Mouse (Mus musculus): ENCODE measurements at regions not wholly inside any gene's neighbourhood (a gene's known extent, or its start where the extent isn't known, plus 50 kb on each side); places are given as distances from the start of the nearest gene placed in this dataset.

DNA sequence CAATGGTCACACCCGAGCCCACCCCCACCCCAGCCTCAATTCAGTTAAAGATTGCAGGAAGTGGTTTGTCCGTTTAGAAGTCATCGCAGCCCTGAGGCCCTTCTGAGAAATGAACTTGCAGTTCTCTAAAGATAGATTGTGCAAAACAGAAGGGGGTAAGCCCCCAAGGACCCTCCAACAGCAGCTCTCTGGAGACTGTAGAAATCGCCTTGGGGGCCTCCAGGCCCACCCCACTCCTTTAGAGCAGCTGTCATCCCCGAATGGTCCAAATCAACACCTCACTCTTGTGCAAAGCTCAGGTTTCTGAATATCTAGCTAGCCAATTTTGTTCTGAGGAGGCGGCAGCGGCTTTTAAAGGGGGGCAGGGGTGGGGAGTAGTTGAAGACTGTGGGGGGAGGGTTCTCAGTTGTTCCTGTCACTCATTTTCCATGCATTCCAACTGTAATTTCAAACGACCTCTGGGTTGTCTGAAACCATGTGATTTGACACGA is 186.9 kb downstream of the Gsdmc2 start:
- Histone ChIP-seq H3K9ac (replicated peaks) (no peak overlapping the region), H3K27ac (ENCODE audit: low read depth) (no peak overlapping the region), H3K4me2 (ENCODE audit: low read depth, low read length) (no peak overlapping the region), H3K36me3 (replicated peaks; ENCODE audit: insufficient read depth, low read length) (no peaks in the 10 kb centered on the region), H3K4me3 (ENCODE audit: low read depth, low read length) (no peak overlapping the region), H3K4me1 (ENCODE audit: insufficient read depth) (peaks cover 7% of the 10 kb centered on the region; the same call in 1 of the 2 replicates), H3K27me3 (ENCODE audit: insufficient read depth, low read length) (no peaks in the 10 kb centered on the region), H3K9me3 (ENCODE audit: low read length) (no peaks in the 10 kb centered on the region)
- peak; percentile 20 for DNase-seq
- WGBS (ENCODE audit: insufficient replicate concordance), result 34% methylated on average over 9 of the region's 9 CpGs
- peak; percentile 29; the same call in 1 of the 2 replicates for ATAC-seq
- TF ChIP-seq CTCF (IDR thresholded peaks at IDR 0.05; ENCODE audit: low read depth) (no peak), EP300 (IDR thresholded peaks at IDR 0.05; ENCODE audit: low read depth) (peak; percentile 54; the same call in 1 of the 2 replicates)

GRCm38 (mm10) chr15:63652216-63652961 is 192.6 kb downstream of the Gsdmc2 start:
- no peak overlapping the region for H3K9ac ChIP-seq (replicated peaks)
- 22% methylated on average over 11 of the region's 11 CpGs for WGBS (ENCODE audit: insufficient replicate concordance)
- H3K27ac ChIP-seq (ENCODE audit: low read depth), result no peak overlapping the region
- no peak for TF ChIP-seq EP300 (IDR thresholded peaks at IDR 0.05; ENCODE audit: low read depth)
- peak; percentile 91 for TF ChIP-seq CTCF (IDR thresholded peaks at IDR 0.05; ENCODE audit: low read depth)
- no peaks in the 10 kb centered on the region for H3K27me3 ChIP-seq (ENCODE audit: insufficient read depth, low read length)
- H3K9me3 ChIP-seq (ENCODE audit: low read length), result no peaks in the 10 kb centered on the region
- H3K4me3 ChIP-seq (ENCODE audit: low read depth, low read length), result no peak overlapping the region
- DNase-seq (peak; percentile 84), ATAC-seq (peak; percentile 57)
- peaks cover 6% of the 10 kb centered on the region for H3K4me1 ChIP-seq (ENCODE audit: insufficient read depth)
- H3K36me3 ChIP-seq (replicated peaks; ENCODE audit: insufficient read depth, low read length), result no peaks in the 10 kb centered on the region
- no peak overlapping the region for H3K4me2 ChIP-seq (ENCODE audit: low read depth, low read length)

GRCm38 (mm10) chr15:63651120-63651519 is 193.9 kb downstream of the Gsdmc2 start:
- H3K4me3 ChIP-seq (ENCODE audit: low read depth, low read length), result no peak overlapping the region
- DNase-seq, result no peak
- no peak overlapping the region for H3K27ac ChIP-seq (ENCODE audit: low read depth)
- H3K36me3 ChIP-seq (replicated peaks; ENCODE audit: insufficient read depth, low read length), result no peaks in the 10 kb centered on the region
- WGBS (ENCODE audit: insufficient replicate concordance), result 85% methylated on average over 7 of the region's 7 CpGs
- TF ChIP-seq EP300 (IDR thresholded peaks at IDR 0.05; ENCODE audit: low read depth) (no peak), CTCF (IDR thresholded peaks at IDR 0.05; ENCODE audit: low read depth) (no peak)
- no peak overlapping the region for H3K4me2 ChIP-seq (ENCODE audit: low read depth, low read length)
- H3K9me3 ChIP-seq (ENCODE audit: low read length), result no peaks in the 10 kb centered on the region
- peaks cover 6% of the 10 kb centered on the region for H3K4me1 ChIP-seq (ENCODE audit: insufficient read depth)
- no peak overlapping the region for H3K9ac ChIP-seq (replicated peaks)
- no peaks in the 10 kb centered on the region for H3K27me3 ChIP-seq (ENCODE audit: insufficient read depth, low read length)
- no peak for ATAC-seq

DNA sequence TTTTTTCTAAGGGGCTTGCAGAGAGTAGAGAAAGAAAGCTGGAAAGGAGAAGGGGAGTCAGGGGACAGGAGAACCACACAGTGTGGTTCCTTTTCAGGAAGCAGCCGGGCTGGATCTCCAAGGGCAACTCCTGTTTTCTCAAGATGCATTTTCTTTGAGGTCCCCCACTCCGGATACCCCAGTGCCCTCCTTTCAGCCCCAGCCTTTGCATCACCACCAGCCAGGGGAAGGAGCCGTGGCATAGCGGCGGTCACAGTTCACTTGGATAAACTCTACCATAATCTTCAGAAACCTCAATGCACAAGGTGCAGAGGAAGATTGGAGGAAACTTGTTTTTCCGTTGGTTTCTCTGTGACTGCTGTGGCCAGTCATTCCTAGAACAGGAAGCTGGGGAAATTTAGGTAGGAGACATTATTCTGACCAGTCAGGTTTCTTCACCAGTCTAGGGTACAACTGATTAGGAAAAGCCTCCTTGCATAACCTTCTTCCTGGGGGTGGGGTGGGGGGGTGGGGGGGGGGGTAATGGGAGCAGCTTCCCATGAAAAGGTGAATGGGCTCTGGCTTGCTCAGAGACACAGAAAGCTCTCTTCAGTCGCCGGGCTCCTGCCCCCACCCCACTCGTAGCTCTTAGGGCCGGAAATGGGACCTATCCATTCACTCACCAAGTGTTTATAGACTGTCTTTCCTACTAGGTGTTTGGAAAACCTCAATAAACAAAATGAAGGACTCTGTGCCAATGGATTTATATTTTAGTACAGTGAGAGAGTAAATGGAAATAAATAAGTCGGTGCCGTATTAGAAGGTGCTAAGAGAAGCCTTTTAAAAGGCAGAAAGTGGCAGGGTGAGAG is 196.6 kb downstream of the Gsdmc2 start:
- Histone ChIP-seq H3K27me3 (ENCODE audit: insufficient read depth, low read length) (no peaks in the 10 kb centered on the region), H3K27ac (ENCODE audit: low read depth) (peak overlapping the region; percentile 22; the same call in 1 of the 2 replicates), H3K9me3 (ENCODE audit: low read length) (no peaks in the 10 kb centered on the region), H3K36me3 (replicated peaks; ENCODE audit: insufficient read depth, low read length) (no peaks in the 10 kb centered on the region), H3K4me3 (ENCODE audit: low read depth, low read length) (peak overlapping the region; percentile 8; the same call in 1 of the 2 replicates), H3K4me1 (ENCODE audit: insufficient read depth) (peaks cover 6% of the 10 kb centered on the region), H3K4me2 (ENCODE audit: low read depth, low read length) (peak overlapping the region; percentile 56), H3K9ac (replicated peaks) (no peak overlapping the region)
- DNase-seq (peak; percentile 26), ATAC-seq (peak; percentile 66)
- 33% methylated on average over 12 of the region's 12 CpGs for WGBS (ENCODE audit: insufficient replicate concordance)
- peak; percentile 72 for TF ChIP-seq EP300 (IDR thresholded peaks at IDR 0.05; ENCODE audit: low read depth)
- no peak for TF ChIP-seq CTCF (IDR thresholded peaks at IDR 0.05; ENCODE audit: low read depth)

DNA sequence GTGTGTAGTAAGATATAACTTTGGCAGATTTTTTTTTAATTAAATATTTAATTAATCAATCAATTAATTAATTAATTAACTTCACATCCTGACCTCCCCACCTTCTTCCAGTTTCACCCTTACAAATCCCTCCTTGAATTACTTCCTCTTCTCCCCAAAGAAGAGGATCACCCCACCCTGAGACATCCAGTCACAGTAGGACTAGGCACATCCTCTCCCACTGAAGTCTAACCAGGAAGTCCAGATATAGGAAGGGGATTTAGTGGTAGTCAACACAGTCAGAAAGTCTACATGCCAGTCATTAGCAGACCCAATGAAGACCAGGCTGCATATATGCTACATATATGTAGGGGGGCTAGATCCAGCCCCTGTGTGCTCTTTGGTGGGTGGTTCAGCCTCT is 220.2 kb downstream of the Gsdmc2 start:
- ATAC-seq, result no peak
- Histone ChIP-seq H3K27ac (ENCODE audit: low read depth) (no peak overlapping the region), H3K27me3 (ENCODE audit: insufficient read depth, low read length) (no peaks in the 10 kb centered on the region)

DNA sequence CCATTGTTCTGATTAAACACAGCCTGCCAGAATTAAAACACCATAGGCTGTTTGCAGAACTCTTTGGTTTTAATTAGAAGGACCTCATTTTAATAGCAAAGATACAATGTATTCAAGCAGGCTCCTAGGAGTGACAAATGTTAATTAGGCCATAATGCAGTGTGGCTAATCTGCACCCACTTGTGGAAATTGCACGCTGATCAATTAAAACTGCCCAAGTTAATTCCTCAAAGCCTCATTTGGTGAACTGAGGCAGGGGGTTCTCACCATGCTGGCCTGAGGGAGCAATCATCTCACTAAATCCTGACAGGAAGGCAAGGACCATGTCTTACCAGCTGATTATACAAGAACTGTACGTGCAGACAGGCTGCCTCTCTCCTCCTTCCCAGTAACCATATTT is 220.7 kb downstream of the Gsdmc2 start:
- Histone ChIP-seq H3K27ac (ENCODE audit: low read depth) (no peak overlapping the region), H3K36me3 (replicated peaks; ENCODE audit: insufficient read depth, low read length) (no peaks in the 10 kb centered on the region), H3K4me1 (ENCODE audit: insufficient read depth) (no peaks in the 10 kb centered on the region), H3K4me2 (ENCODE audit: low read depth, low read length) (no peak overlapping the region), H3K9me3 (ENCODE audit: low read length) (no peaks in the 10 kb centered on the region), H3K27me3 (ENCODE audit: insufficient read depth, low read length) (no peaks in the 10 kb centered on the region), H3K9ac (replicated peaks) (no peak overlapping the region), H3K4me3 (ENCODE audit: low read depth, low read length) (no peak overlapping the region)
- DNase-seq, result no peak
- 66% methylated on average over 2 of the region's 2 CpGs for WGBS (ENCODE audit: insufficient replicate concordance)
- no peak for ATAC-seq
- TF ChIP-seq CTCF (IDR thresholded peaks at IDR 0.05; ENCODE audit: low read depth) (no peak), EP300 (IDR thresholded peaks at IDR 0.05; ENCODE audit: low read depth) (no peak)

More for the DNA sequence above, 220.2 kb downstream of the Gsdmc2 start:
- H3K4me3 ChIP-seq (ENCODE audit: low read depth, low read length), result no peak overlapping the region
- H3K9ac ChIP-seq (replicated peaks), result no peak overlapping the region
- H3K36me3 ChIP-seq (replicated peaks; ENCODE audit: insufficient read depth, low read length), result no peaks in the 10 kb centered on the region
- no peak for DNase-seq
- H3K4me2 ChIP-seq (ENCODE audit: low read depth, low read length), result no peak overlapping the region
- no peaks in the 10 kb centered on the region for H3K9me3 ChIP-seq (ENCODE audit: low read length)
- H3K4me1 ChIP-seq (ENCODE audit: insufficient read depth), result no peaks in the 10 kb centered on the region
- TF ChIP-seq CTCF (IDR thresholded peaks at IDR 0.05; ENCODE audit: low read depth) (no peak), EP300 (IDR thresholded peaks at IDR 0.05; ENCODE audit: low read depth) (no peak)
